Mouse (Mus musculus) midbrain, embryonic 14.5 days (tissue): ENCODE results near the gene Gm45717. TPM values are rescaled to one million over a fixed set of nuclear protein-coding genes. Genes with fewer than 3 reads are reported as not detected.

Experiments used
- ATAC-seq: fragments of 200-750 bp; cut with Nextera tagmentation; 2 replicates; pipeline ENCODE4 v1.8.0; 2017; ENCODE audit warnings: moderate number of reproducible peaks, moderate library complexity; ENCODE audit not compliant: low FRiP score, low TSS enrichment
- DNase-seq: peaks from one replicate; pipeline ENCODE4 v3.0.0-alpha.2; 2015
- H3K27ac ChIP-seq: fragments of 300-500 bp; sonication (generic); replicated peaks from 2 replicates; pipeline ENCODE4 v1.5.1; 2014; ENCODE audit warnings: mild to moderate bottlenecking, low read depth, low read length, moderate library complexity
- H3K27me3 ChIP-seq: fragments of 300-500 bp; sonication (generic); 2 replicates; pipeline ENCODE4 v1.6.1; 2014; ENCODE audit warnings: low read length, control low read depth, mixed read lengths; ENCODE audit not compliant: control insufficient read depth, insufficient read depth
- H3K36me3 ChIP-seq: fragments of 300-500 bp; sonication (generic); 2 replicates; pipeline ENCODE4 v1.6.1; 2014; ENCODE audit warnings: low read length, control low read depth; ENCODE audit not compliant: control insufficient read depth, insufficient read depth
- H3K4me1 ChIP-seq: fragments of 300-500 bp; sonication (generic); 2 replicates; pipeline ENCODE4 v1.6.1; 2014; ENCODE audit warnings: mild to moderate bottlenecking, antibody characterized with exemption, low read length, control low read depth; ENCODE audit not compliant: control insufficient read depth, insufficient read depth
- H3K4me2 ChIP-seq: fragments of 300-500 bp; sonication (generic); 2 replicates; pipeline ENCODE4 v1.6.1; 2014; ENCODE audit warnings: mild to moderate bottlenecking, low read length, moderate library complexity
- H3K4me3 ChIP-seq: fragments of 300-500 bp; sonication (generic); replicated peaks from 2 replicates; pipeline ENCODE4 v1.5.1; 2014; ENCODE audit warnings: low read depth, low read length
- H3K9ac ChIP-seq: fragments of 300-500 bp; sonication (generic); replicated peaks from 2 replicates; pipeline ENCODE4 v1.6.1; 2014; ENCODE audit warnings: mild to moderate bottlenecking, low read length, moderate library complexity
- H3K9me3 ChIP-seq: fragments of 300-500 bp; sonication (generic); 2 replicates; pipeline ENCODE4 v1.6.1; 2016; ENCODE audit warnings: low read length, control low read depth, mixed read lengths; ENCODE audit not compliant: control insufficient read depth
- WGBS: fragments of 180-500 bp; shearing (Covaris S2); extraction: QIAGEN DNeasy Blood & Tissue Kit; methylation state at CpG from one replicate; pipeline ENCODE4 v1.1.7; 2014; 5-methylcytosine and 5-hydroxymethylcytosine counted together
- polyA plus RNA-seq: library from polyadenylated mRNA; unstranded; fragments of >200 nt; fragmentation: Nextera tagmentation; extraction: Ambion mirVana; gene quantifications from 2 replicates; pipeline ENCODE4 v1.2.1, GENCODE M21; 2014

The Gm45717 gene
- polyA plus RNA-seq, 1 experiment from 2014 or later, result not detected

GRCm38 (mm10) chr7:140943356-140943755, 12.4 kb downstream of the Gm45717 start:
- H3K9ac ChIP-seq, result no peak overlapping the region
- H3K27me3 ChIP-seq, result no peaks in the 10 kb centered on the region
- no peak overlapping the region for H3K4me3 ChIP-seq
- DNase-seq (no peak), ATAC-seq (no peak)
- H3K27ac ChIP-seq, result no peak overlapping the region
- H3K9me3 ChIP-seq, result no peaks in the 10 kb centered on the region
- no peaks in the 10 kb centered on the region; the same call in 1 of the 2 replicates for H3K4me1 ChIP-seq
- 95% methylated on average over 4 of the region's 4 CpGs for WGBS
- H3K4me2 ChIP-seq, result no peak overlapping the region
- H3K36me3 ChIP-seq, result no peaks in the 10 kb centered on the region; the same call in 1 of the 2 replicates

GRCm38 (mm10) chr7:140942811-140943210, 12.9 kb downstream of the Gm45717 start:
- Histone ChIP-seq H3K4me1 (no peaks in the 10 kb centered on the region; the same call in 1 of the 2 replicates), H3K27ac (no peak overlapping the region), H3K9me3 (no peaks in the 10 kb centered on the region), H3K4me2 (no peak overlapping the region), H3K36me3 (no peaks in the 10 kb centered on the region; the same call in 1 of the 2 replicates), H3K4me3 (no peak overlapping the region), H3K27me3 (no peaks in the 10 kb centered on the region), H3K9ac (no peak overlapping the region)
- ATAC-seq (no peak), DNase-seq (no peak)
- 94% methylated on average over 10 of the region's 10 CpGs for WGBS

- Histone ChIP-seq H3K4me3 (peak overlapping the region; percentile 42), H3K9me3 (no peaks in the 10 kb centered on the region), H3K36me3 (no peaks in the 10 kb centered on the region; the same call in 1 of the 2 replicates), H3K4me2 (peak overlapping the region; percentile 48), H3K27me3 (no peaks in the 10 kb centered on the region), H3K27ac (no peak overlapping the region), H3K4me1 (no peaks in the 10 kb centered on the region; the same call in 1 of the 2 replicates), H3K9ac (no peak overlapping the region)
- no peak for DNase-seq
- WGBS, result 65% methylated on average over 9 of the region's 9 CpGs
- ATAC-seq, result no peak
Measured at GRCm38 (mm10) chr7:140942341-140942740, 13.4 kb downstream of the Gm45717 start.

- H3K27me3 ChIP-seq, result no peaks in the 10 kb centered on the region
- H3K9me3 ChIP-seq, result no peaks in the 10 kb centered on the region
- peak within 1 kb of the TSS; percentile 40; the same call in 1 of the 2 replicates for H3K9ac ChIP-seq
- WGBS, result 4% methylated on average over 33 of the region's 33 CpGs
- DNase-seq, result peak; percentile 84
- no peaks in the 10 kb centered on the region; the same call in 1 of the 2 replicates for H3K36me3 ChIP-seq
- no peaks in the 10 kb centered on the region; the same call in 1 of the 2 replicates for H3K4me1 ChIP-seq
- H3K4me2 ChIP-seq, result peak within 1 kb of the TSS; percentile 48
- peak within 1 kb of the TSS; percentile 42 for H3K4me3 ChIP-seq
- no peak within 1 kb of the TSS for H3K27ac ChIP-seq
- peak; percentile 86 for ATAC-seq
Measured at GRCm38 (mm10) chr7:140941222-140942051, 14.3 kb downstream of the Gm45717 start, which contains the start of gene Pgghg. TSS of gene Pgghg (plus strand) at chr7:140941391.

GRCm38 (mm10) chr7:140939669-140940171, 16.0 kb downstream of the Gm45717 start:
- H3K4me2 ChIP-seq, result no peak overlapping the region
- H3K9me3 ChIP-seq, result no peaks in the 10 kb centered on the region
- H3K36me3 ChIP-seq, result no peaks in the 10 kb centered on the region
- H3K9ac ChIP-seq, result no peak overlapping the region
- peak; percentile 22 for DNase-seq
- ATAC-seq, result no peak
- no peaks in the 10 kb centered on the region for H3K27me3 ChIP-seq
- no peak overlapping the region for H3K27ac ChIP-seq
- no peaks in the 10 kb centered on the region; the same call in 1 of the 2 replicates for H3K4me1 ChIP-seq
- WGBS, result 14% methylated on average over 8 of the region's 8 CpGs
- no peak overlapping the region for H3K4me3 ChIP-seq

GRCm38 (mm10) chr7:140938896-140939295, 16.8 kb downstream of the Gm45717 start:
- Histone ChIP-seq H3K27me3 (no peaks in the 10 kb centered on the region), H3K4me1 (no peaks in the 10 kb centered on the region; the same call in 1 of the 2 replicates), H3K9me3 (no peaks in the 10 kb centered on the region), H3K9ac (no peak overlapping the region), H3K4me2 (no peak overlapping the region), H3K36me3 (no peaks in the 10 kb centered on the region), H3K27ac (no peak overlapping the region), H3K4me3 (no peak overlapping the region)
- 22% methylated on average over 2 of the region's 2 CpGs for WGBS
- no peak for DNase-seq
- no peak for ATAC-seq

GRCm38 (mm10) chr7:140938436-140938835, 17.3 kb downstream of the Gm45717 start:
- no peaks in the 10 kb centered on the region for H3K36me3 ChIP-seq
- DNase-seq (no peak), ATAC-seq (no peak)
- H3K4me2 ChIP-seq, result no peak overlapping the region
- no peaks in the 10 kb centered on the region for H3K9me3 ChIP-seq
- no peak overlapping the region for H3K4me3 ChIP-seq
- no peak overlapping the region for H3K9ac ChIP-seq
- no peaks in the 10 kb centered on the region for H3K27me3 ChIP-seq
- H3K4me1 ChIP-seq, result no peaks in the 10 kb centered on the region; the same call in 1 of the 2 replicates
- H3K27ac ChIP-seq, result no peak overlapping the region
- 45% methylated on average over 3 of the region's 3 CpGs for WGBS

GRCm38 (mm10) chr7:140927181-140927580, 28.6 kb downstream of the Gm45717 start:
- Histone ChIP-seq H3K4me1 (0 out of 2 replicates have a peak, but pooled peaks cover 7% of the 10 kb centered on the region), H3K9me3 (no peaks in the 10 kb centered on the region), H3K4me3 (no peak overlapping the region), H3K36me3 (no peaks in the 10 kb centered on the region), H3K27ac (no peak overlapping the region), H3K27me3 (peaks cover 29% of the 10 kb centered on the region), H3K9ac (no peak overlapping the region), H3K4me2 (no peak overlapping the region)
- 93% methylated on average over 6 of the region's 6 CpGs for WGBS
- ATAC-seq (no peak), DNase-seq (no peak)
